Mouse (Mus musculus) erythroblast, embryonic 14.5 days (primary cell): Measurements from ENCODE around the gene Proser2.

Experiments
- GATA1 ChIP-seq: IDR thresholded peaks from 2 replicates; pipeline ENCODE4 v1.6.1; 2012; ENCODE audit warnings: low read length, inconsistent platforms, mixed read lengths
- TAL1 ChIP-seq: IDR thresholded peaks from 3 replicates; pipeline ENCODE4 v1.6.1; 2012; ENCODE audit warnings: low read length, inconsistent platforms, mixed read lengths

DNA sequence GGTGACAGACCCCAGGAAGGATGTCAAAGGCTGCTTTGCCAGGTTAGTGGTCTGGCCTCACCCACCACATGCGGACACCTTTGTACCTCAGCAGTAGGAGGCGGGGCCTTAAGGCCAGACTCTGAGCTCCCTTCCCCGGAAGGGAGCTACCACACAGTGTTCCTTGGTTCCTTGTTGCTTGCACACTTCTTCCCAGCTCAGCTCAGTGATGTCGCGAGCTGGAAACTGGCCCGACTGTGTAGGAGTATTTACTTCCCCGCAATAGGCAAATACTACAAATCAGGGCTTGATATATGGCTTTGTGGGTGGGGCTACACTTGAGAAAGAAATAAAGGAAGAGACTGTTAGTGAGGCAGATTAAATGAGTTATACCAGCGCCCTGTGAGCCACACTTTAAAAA lies 48.9 kb downstream of the Proser2 start:
- no peak for TF ChIP-seq TAL1
- no peak for TF ChIP-seq GATA1
